9 mouse cellular contexts compared by ENCODE assay signal in the genomic region with DNA sequence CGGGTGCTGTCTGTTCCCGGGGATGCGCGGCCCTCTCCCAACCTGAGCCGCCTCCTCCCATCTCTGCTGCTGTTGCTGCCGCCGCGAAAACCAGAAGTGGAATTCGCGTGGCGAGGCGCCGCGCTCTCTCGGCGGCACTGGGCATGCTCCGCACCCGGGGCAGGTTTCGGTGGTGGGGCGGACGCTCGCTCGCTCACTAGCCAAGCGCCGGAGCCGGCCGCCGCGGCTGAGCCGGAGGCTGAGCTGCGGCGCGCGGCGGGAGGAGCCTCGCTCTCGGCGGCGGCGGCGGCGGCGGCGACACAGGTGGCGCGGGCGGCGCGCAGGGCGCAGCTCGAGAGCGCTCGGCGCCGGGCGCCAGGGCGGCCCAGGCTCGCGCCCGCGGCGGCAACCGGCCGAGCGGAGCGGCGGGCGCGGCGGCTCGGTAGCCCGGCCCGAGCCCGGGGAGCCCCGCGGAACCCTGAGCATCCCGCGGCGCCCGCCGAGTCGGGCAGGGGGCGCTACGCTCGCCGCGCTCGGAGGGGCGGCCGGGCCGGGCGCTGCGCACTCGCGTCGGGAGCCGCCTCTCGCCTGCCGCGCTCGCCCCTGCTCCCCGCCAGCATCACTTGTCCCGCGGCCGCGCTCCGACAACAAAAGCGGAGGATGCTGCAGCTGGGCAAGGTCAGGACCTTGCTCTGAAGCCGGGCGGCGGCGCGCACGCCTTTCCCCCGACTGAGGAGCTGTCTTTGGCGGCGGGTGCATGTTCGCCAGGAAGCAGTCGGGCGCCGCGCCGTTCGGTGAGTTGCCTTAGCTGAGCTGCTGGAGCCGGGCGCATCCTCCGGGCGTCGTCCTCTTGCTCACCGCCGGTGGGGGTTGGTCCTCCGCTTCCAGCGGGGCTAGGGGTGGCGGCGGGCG. TPM values are rescaled to one million over a fixed set of nuclear protein-coding genes. Genes with fewer than 3 reads are reported as not detected.
DNase-seq lines count a peak whose midpoint lies in the region; ATAC-seq and TF ChIP-seq lines count a peak whose summit lies in the region.
"Had no signal": no experiment of that assay in that cellular context is flagged by ENCODE, and none has a peak within 500 bp of the region (broad histone marks: within the 10 kb centered on the region; RNA-seq: fewer than 3 reads in every experiment).

Gene Ctnnd2, plus strand, starts transcription at position 203 of the 891 bp plus-strand sequence.

- H3K27ac ChIP-seq in heart, postnatal 0 days (ENCODE audit: low read depth): no peak within 1 kb of the TSS
- no peak within 1 kb of the TSS for H3K27ac ChIP-seq in liver, embryonic 14.5 days
- peak within 1 kb of the TSS; percentile 98 for H3K27ac ChIP-seq in neural tube, embryonic 15.5 days (replicated peaks)

- peaks cover 50% of the 10 kb centered on the region for H3K27me3 ChIP-seq in heart, postnatal 0 days (ENCODE audit: control insufficient read depth, insufficient read depth, low read length)
- peaks cover 32% of the 10 kb centered on the region for H3K27me3 ChIP-seq in liver, embryonic 14.5 days (ENCODE audit: control insufficient read depth, insufficient read depth, low read length)
- H3K27me3 ChIP-seq in neural tube, embryonic 15.5 days (replicated peaks): no peaks in the 10 kb centered on the region

- peak; percentile 51 for ATAC-seq in heart, postnatal 0 days (ENCODE audit: insufficient read depth, low read depth)
- no peak for ATAC-seq in liver, embryonic 14.5 days (ENCODE audit: insufficient read depth)
- peak; percentile 91 for ATAC-seq in neural tube, embryonic 15.5 days (ENCODE audit: low FRiP score)

- H3K4me2 ChIP-seq in heart, postnatal 0 days (ENCODE audit: low read depth, low read length): peak within 1 kb of the TSS; percentile 84
- H3K4me2 ChIP-seq in liver, embryonic 14.5 days (ENCODE audit: low read depth): peak within 1 kb of the TSS; percentile 54
- peak within 1 kb of the TSS; percentile 60 for H3K4me2 ChIP-seq in neural tube, embryonic 15.5 days

- peak within 1 kb of the TSS; percentile 52 for H3K4me3 ChIP-seq in heart, postnatal 0 days (ENCODE audit: low read depth, low read length)
- peak within 1 kb of the TSS; percentile 23 to 42 for H3K4me3 ChIP-seq in liver, embryonic 14.5 days (ENCODE audit: insufficient read depth in 1 of 2, low read depth in 2 of 2, low read length in 2 of 2)
- H3K4me3 ChIP-seq in neural tube, embryonic 15.5 days (replicated peaks): peak within 1 kb of the TSS; percentile 70

- H3K9ac ChIP-seq in heart, postnatal 0 days (replicated peaks; ENCODE audit: low read depth, low read length): no peak within 1 kb of the TSS
- H3K9ac ChIP-seq in liver, embryonic 14.5 days (replicated peaks): no peak within 1 kb of the TSS
- H3K9ac ChIP-seq in neural tube, embryonic 15.5 days (replicated peaks): peak within 1 kb of the TSS; percentile 84

- H3K36me3 ChIP-seq in heart, postnatal 0 days (replicated peaks; ENCODE audit: control insufficient read depth, insufficient read depth, low read length): no peaks in the 10 kb centered on the region
- H3K36me3 ChIP-seq in liver, embryonic 14.5 days (replicated peaks; ENCODE audit: control insufficient read depth, insufficient read depth, low read depth): no peaks in the 10 kb centered on the region
- H3K36me3 ChIP-seq in neural tube, embryonic 15.5 days: no peaks in the 10 kb centered on the region

- peaks cover 9% of the 10 kb centered on the region; the same call in 1 of the 2 replicates for H3K4me1 ChIP-seq in heart, postnatal 0 days (ENCODE audit: control insufficient read depth, insufficient read depth)
- no peaks in the 10 kb centered on the region for H3K4me1 ChIP-seq in liver, embryonic 14.5 days (replicated peaks; ENCODE audit: control insufficient read depth in 2 of 2, insufficient read depth in 2 of 2, low read length in 1 of 2)
- H3K4me1 ChIP-seq in neural tube, embryonic 15.5 days: peaks cover 16% of the 10 kb centered on the region

- peak; percentile 81 for DNase-seq in layer of hippocampus, adult 11-12 months (ENCODE audit: low spot score)
- DNase-seq in layer of hippocampus, adult 9-10 months (ENCODE audit: low spot score): no peak
- DNase-seq in embryo, embryonic 9.5 days (ENCODE audit: extremely low spot score): peak; percentile 85
- DNase-seq in heart, postnatal 0 days (ENCODE audit: low spot score): peak; percentile 6
- peak; percentile 63 to 76 for DNase-seq in kidney, postnatal 4 days
- DNase-seq in liver, embryonic 14.5 days (ENCODE audit: low read depth in 3 of 3, low spot score in 3 of 3): no peak
- peak; percentile 63 for DNase-seq in urinary bladder, postnatal 14 days (ENCODE audit: low spot score)

- TF ChIP-seq CTCF in heart, postnatal 0 days (IDR thresholded peaks at IDR 0.05; ENCODE audit: low read depth): no peak
- TF ChIP-seq CTCF in liver, embryonic 14.5 days (IDR thresholded peaks at IDR 0.05; ENCODE audit: low read depth): no peak

- WGBS in heart, postnatal 0 days: under 1% methylated on average over 77 of the region's 136 CpGs
- WGBS in liver, embryonic 14.5 days (ENCODE audit: insufficient replicate concordance): under 1% methylated on average over 68 of the region's 136 CpGs
- under 1% methylated on average over 125 of the region's 136 CpGs for WGBS in neural tube, embryonic 15.5 days

- TF ChIP-seq EP300 in heart, postnatal 0 days (IDR thresholded peaks at IDR 0.05; ENCODE audit: low read depth): no peak
- TF ChIP-seq EP300 in liver, embryonic 14.5 days (IDR thresholded peaks at IDR 0.05; ENCODE audit: low read depth): no peak

- no peaks in the 10 kb centered on the region for H3K9me3 ChIP-seq in heart, postnatal 0 days (replicated peaks; ENCODE audit: control insufficient read depth, low read length)
- no peaks in the 10 kb centered on the region for H3K9me3 ChIP-seq in liver, embryonic 14.5 days (ENCODE audit: control insufficient read depth, low read length)
- no peaks in the 10 kb centered on the region for H3K9me3 ChIP-seq in neural tube, embryonic 15.5 days (replicated peaks)

RNA-seq across cellular contexts. Expression of gene Ctnnd2, which starts in this region (rescaled TPM):
- not detected in 2 replicates for total RNA-seq in heart, postnatal 0 days (2014; rRNA removed; ENCODE audit: low replicate concordance)
- polyA plus RNA-seq in heart, postnatal 0 days (2015; fragmentation: Nextera tagmentation; extraction: Ambion mirVana): 0.07 TPM in 1 of 2 replicates, not detected in the other
- 0.11 and 0.28 TPM in 2 replicates for polyA plus RNA-seq in liver, embryonic 14.5 days (2012; rRNA removed)
- polyA plus RNA-seq in liver, embryonic 14.5 days (2014; fragmentation: Nextera tagmentation; extraction: Ambion mirVana): 0.09 and 0.28 TPM in 2 replicates
- polyA plus RNA-seq in neural tube, embryonic 15.5 days (2015; fragmentation: Nextera tagmentation; extraction: Ambion mirVana): 49.9 and 67.4 TPM in 2 replicates
- total RNA-seq: MEL had no signal

Comparison
In these comparisons a context has a peak if more than half of its experiments do, and no peak if none do; other contexts are left out.
1. RNA of gene Ctnnd2 (polyA plus RNA-seq): 49.9 to 67.4 TPM in neural tube, embryonic 15.5 days; 0.09 to 0.28 TPM in liver, embryonic 14.5 days and 0.07 TPM in heart, postnatal 0 days; every median in the first group is over 10 times any median in the second.
2. DNase-seq: peak in layer of hippocampus, adult 11-12 months (single experiment), embryo, embryonic 9.5 days (single experiment), kidney, postnatal 4 days (2 of 2) and urinary bladder, postnatal 14 days (single experiment); none in layer of hippocampus, adult 9-10 months (single experiment) and liver, embryonic 14.5 days (0 of 3).
3. Peak in DNase-seq, ATAC-seq, H3K4me3 ChIP-seq and H3K4me2 ChIP-seq in heart, postnatal 0 days; RNA of the gene not detected or under 1 TPM.
4. Peak in every context shown above with its lines, with median percentiles within 50 percentile points of each other: H3K4me2 ChIP-seq and H3K4me3 ChIP-seq.